Mouse (Mus musculus) neutrophil, adult 59 days (primary cell): ENCODE data around the gene Relb. TPM values are rescaled to one million over a fixed set of nuclear protein-coding genes. Genes with fewer than 3 reads are reported as not detected.

ENCODE experiments used
- total RNA-seq, 2 experiments: library from RNA; stranded (reverse); gene quantifications; 1 replicate in 1 of 2; 2 replicates in 1 of 2; pipeline ENCODE4 v1.2.4; 2023

Relb gene
- 10 to 100 TPM; 17.2 to 17.5 TPM for total RNA-seq

DNA sequence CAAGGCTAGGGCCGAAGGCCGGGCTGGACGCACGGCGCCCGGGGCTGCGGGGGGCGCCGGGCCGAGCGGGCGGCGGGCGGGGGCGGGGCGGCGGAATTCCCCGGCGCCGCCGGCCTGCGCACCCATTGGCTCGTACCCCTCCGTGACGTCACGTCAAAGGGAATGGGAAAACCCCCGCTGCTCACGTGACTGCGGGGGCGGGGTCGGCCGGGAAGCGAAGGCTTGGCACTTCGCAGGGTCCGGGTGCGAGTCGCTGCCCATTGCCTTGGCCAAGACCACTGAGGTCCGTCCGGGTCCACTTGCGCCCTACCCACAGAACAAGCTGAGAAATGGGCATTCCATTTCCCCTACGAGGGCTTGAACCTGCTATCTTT lies at the start of gene Relb:
Gene Relb (minus strand): TSS at position 78 of the 374 bp plus-strand sequence.

DNA sequence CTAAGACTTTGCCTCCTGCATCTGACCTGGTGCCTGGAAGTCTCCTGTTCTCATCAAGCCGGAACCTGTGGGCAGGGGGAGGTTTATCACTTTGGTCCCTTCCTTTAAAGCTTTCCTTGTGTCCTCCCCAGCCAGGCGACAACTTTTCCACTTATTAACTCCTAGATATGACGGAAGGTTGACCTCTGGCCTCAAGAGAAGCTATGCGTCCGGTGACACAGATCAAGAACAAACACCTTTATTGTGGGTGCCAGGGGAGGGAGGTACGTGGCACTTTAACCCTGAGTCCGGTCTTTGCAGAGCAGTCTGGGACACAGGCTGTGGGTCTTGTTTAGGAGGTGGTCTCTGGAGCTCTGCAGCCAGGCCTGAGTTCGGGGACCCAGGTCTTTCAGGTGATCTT lies 48.6 kb upstream of the Relb start, which contains the start of gene Apoc2:
Gene Apoc2 (minus strand): TSS at position 70 of the 400 bp plus-strand sequence.

DNA sequence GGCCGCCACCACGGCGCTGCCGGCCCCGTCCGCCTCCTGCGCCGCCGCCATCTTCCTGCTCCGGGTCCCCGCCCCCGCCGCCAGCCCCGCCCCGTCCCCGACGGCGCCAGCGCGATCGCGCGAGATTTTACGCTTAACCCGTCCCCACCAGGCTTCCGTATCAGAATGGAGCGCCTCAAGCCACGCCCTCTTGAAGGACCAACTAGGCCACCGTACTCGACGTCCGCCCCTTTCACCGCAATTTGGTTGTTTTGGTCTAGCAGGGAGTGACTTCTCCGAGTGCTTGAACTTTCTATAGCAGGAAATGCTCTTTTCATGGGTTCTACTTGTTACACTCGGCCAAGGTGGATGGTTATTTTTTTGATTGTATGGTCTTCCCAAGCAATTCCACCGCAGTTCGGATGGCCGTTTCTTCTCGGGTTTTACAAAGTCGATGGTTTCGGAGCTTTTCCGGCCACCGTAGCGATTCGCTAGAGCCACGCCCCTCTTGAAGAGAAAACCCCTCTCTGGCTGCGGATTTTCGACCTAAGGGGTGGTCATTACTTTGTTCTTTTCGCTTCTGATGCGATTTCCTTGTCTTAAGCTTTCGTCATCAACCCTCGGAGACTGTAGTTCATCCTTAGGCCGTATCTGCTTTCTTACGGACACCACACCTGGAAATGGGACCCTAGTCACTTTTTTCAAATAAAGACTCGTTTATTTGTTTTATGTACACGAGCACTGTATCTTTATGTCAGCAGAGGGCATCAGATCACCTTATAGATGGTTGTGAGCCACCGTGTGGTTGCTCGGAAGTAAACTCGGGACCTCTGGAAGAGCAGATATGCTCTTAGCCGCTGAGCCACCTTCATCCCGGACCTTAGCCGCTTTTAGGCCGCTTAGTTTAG lies 36.0 kb upstream of the Relb start, which contains the start of gene Clptm1:
Gene Clptm1 (minus strand): TSS at position 79 of the 887 bp plus-strand sequence.

DNA sequence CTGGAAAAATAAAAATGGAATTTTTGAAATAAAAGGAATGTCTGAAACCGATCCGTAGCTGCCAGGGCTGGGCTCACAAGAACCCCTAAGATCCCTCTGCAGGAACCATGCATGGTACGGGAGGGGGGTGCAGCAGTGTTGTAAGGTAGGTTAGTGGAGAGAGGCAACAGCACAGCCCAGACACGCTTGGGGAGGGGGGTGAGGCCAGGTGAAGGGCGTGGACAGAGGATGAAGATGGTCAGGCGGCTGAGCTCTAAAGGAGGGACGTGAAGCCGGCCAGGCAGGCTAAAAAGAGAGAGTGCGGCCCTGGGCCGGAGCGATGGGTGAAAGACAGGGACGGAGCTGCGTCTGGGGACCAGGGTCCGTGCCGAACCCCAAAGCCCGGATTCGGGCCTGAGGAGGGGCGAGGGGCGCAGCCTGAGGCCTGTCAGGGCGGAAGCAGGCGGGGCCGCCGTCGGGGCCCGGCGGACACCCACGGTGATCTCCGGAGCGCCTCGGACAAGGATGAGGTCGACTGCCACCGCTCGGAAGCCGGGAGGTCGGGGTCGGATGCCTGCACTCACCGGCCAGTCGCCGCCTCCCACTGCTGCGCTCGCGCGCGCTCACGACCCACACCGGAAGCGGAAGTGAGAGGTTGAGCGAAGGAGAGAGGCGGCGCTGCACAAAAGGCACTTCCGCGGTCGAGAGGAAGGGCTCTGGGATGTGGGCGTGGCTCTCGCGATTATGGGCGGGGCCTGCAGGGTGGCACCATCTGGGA lies 25.2 kb downstream of the Relb start, which contains the start of gene Clasrp:
Gene Clasrp (minus strand): TSS at position 638 of the 757 bp plus-strand sequence.

DNA sequence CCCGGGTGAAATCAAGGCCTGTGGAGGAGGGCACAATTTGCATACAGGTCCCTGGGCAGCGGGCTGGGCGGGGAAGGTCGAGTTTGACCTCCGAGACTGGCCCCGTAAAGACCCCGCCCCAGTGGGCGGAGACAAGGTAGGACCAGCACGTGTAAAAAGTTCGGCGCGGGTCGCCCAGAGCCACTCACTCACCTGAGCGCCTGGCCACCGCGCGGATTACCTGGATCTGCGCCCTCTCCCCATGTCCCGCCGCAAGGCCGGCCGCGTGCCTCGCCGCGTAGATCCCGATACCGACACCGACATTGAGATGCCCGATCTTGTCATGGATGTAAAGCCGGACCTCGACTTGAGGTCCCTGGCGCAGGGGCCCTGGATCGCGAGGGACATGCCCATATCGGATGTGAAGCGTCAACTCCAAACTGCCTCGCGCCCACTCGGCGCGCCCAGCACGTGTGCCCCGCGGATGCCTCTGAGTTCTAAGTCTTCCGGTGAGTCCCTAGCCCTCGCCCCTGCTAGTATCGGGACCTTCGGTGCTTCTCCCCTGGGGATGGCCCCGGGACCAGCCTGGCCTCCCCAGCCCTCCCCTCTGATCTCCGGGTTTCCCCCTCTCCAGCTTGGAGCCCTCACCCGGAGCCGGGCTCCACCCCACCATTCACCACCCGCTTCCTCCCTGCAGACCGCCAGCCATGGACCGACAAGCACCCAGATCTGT lies 51.9 kb downstream of the Relb start, which contains the start of the genes Zfp296 and Gemin7:
Gene Zfp296 (plus strand): TSS at position 147 of the 712 bp plus-strand sequence.
Gene Gemin7 (minus strand): TSS at position 455 of the 712 bp plus-strand sequence.

DNA sequence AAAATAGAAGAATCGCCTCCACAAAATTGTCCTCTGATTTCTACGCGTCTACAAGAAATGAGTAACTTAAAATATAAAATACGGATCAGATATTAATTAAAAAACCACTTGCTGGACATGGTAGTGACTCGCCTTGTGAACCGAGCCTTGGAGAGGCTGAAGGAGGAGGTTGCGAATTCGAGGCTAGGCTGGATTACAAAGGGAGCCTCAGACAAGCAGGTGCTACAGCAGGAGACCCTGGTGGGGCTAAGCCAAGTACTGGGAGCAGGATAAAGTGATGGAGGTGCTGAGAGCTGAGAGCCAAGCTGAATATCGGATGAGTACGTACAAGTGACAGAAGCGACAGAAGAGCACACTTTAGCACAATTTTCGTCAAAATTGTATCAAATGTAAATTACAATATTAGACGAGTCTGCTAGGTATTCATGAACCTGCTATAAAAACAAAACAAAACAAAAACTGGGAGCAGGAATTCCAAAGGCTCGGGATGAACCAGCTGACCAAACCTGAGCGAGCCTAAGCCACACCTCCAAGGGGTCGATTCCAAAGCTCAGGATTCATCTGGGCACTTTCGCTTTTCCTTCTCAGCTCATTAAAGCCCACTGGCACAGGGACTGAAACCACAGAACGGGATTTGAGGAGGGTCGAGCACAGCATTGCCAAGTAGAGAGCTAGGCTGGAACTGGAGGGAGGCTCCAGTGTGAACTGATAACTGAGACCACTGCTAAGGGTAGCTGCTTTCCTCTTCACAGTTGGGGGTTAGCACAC lies 66.4 kb downstream of the Relb start, which contains the start of gene Ppp1r37:
Gene Ppp1r37 (minus strand): TSS at position 434 of the 768 bp plus-strand sequence.

Other genes with a start within 250 kb of the Relb start
- 10 to 100 TPM; 15.0 to 20.7 TPM for gene Ercc2, start 247.4 kb downstream of the Relb start, total RNA-seq
- gene Klc3, start 225.3 kb downstream of the Relb start, total RNA-seq = under 1 TPM; 0.42 to 0.62 TPM
- gene Ckm, start 224.7 kb downstream of the Relb start, total RNA-seq = 1 to 10 TPM; 2.1 to 2.2 TPM
- gene Mark4, start 170.6 kb downstream of the Relb start, total RNA-seq = 10 to 100 TPM; 28.3 to 31.5 TPM
- under 1 TPM; 0.38 to 0.42 TPM for gene Exoc3l2, start 166.1 kb downstream of the Relb start, total RNA-seq
- 1 to 10 TPM; 9.0 to 9.2 TPM for gene Bloc1s3, start 121.1 kb downstream of the Relb start, total RNA-seq
- 10 to 100 TPM; 23.9 to 24.1 TPM for gene Trappc6a, start 121.0 kb downstream of the Relb start, total RNA-seq
- not detected for gene Nkpd1, start 111.6 kb downstream of the Relb start, total RNA-seq
- gene Ppp1r37, start 66.4 kb downstream of the Relb start, total RNA-seq = 10 to 100 TPM; 31.7 to 37.9 TPM
- 1 to 10 TPM; 3.3 to 4.4 TPM for gene Zfp296, start 52.2 kb downstream of the Relb start, total RNA-seq
- 10 to 100 TPM; 50.6 to 59.9 TPM for gene Gemin7, start 51.8 kb downstream of the Relb start, total RNA-seq
- 10 to 100 TPM; 46.3 to 53.5 TPM for gene Clasrp, start 25.0 kb downstream of the Relb start, total RNA-seq
- gene Clptm1, start 35.6 kb upstream of the Relb start, total RNA-seq = 10 to 100 TPM; 50.7 to 55.8 TPM
- gene Apoc2, start 48.5 kb upstream of the Relb start, total RNA-seq = 10 to 100 TPM; 29.8 to 43.2 TPM
- under 1 TPM in 1 of 2 experiments, not detected in 1; 0.91 TPM for gene Gm44805, start 52.0 kb upstream of the Relb start, total RNA-seq
- gene Apoc4, start 52.0 kb upstream of the Relb start, total RNA-seq = not detected
- 1 to 10 TPM; 2.0 to 4.6 TPM for gene Apoc1, start 63.2 kb upstream of the Relb start, total RNA-seq
- 10 to 100 TPM; 61.2 to 81.9 TPM for gene Apoe, start 69.8 kb upstream of the Relb start, total RNA-seq
- gene Tomm40, start 86.0 kb upstream of the Relb start, total RNA-seq = 10 to 100 TPM; 28.3 to 28.6 TPM
- under 1 TPM; 0.53 to 0.82 TPM for gene Nectin2, start 121.0 kb upstream of the Relb start, total RNA-seq
- not detected for gene Bcam, start 141.6 kb upstream of the Relb start, total RNA-seq
- gene Cblc, start 167.4 kb upstream of the Relb start, total RNA-seq = not detected
- gene Bcl3, start 193.3 kb upstream of the Relb start, total RNA-seq = 10 to 100 TPM; 27.6 to 32.1 TPM
- gene Gm19345, start 222.6 kb upstream of the Relb start, total RNA-seq = not detected
- 1 to 10 TPM; 1.4 to 2.3 TPM for gene Ceacam16, start 231.9 kb upstream of the Relb start, total RNA-seq